Mouse (Mus musculus): ENCODE results near the gene Mettl26. TPM values are rescaled to one million over a fixed set of nuclear protein-coding genes. Genes with fewer than 3 reads are reported as not detected.

The Mettl26 gene
- polyA plus RNA-seq, 1 experiment from 2014 or later = 63.5 TPM

GRCm38 (mm10) chr17:25922120-25922519, 47.2 kb downstream of the Mettl26 start:
- no peaks in the 10 kb centered on the region for H3K9me3 ChIP-seq (replicated peaks; ENCODE audit: control insufficient read depth, low read length, poor library complexity, severe bottlenecking)
- H3K4me1 ChIP-seq (ENCODE audit: control insufficient read depth, insufficient read depth, low read length) = peaks cover 17% of the 10 kb centered on the region
- no peak overlapping the region for H3K9ac ChIP-seq (ENCODE audit: low read depth, low read length)
- no peak overlapping the region for H3K27ac ChIP-seq (ENCODE audit: low read length)
- ATAC-seq = no peak
- H3K4me2 ChIP-seq (ENCODE audit: low read length) = no peak overlapping the region
- no peaks in the 10 kb centered on the region; the same call in 1 of the 2 replicates for H3K36me3 ChIP-seq (ENCODE audit: control insufficient read depth, insufficient read depth, low read length)
- WGBS = 79% methylated on average over 5 of the region's 5 CpGs
- no peak overlapping the region for H3K4me3 ChIP-seq (ENCODE audit: low read depth, low read length)
- H3K27me3 ChIP-seq (ENCODE audit: control insufficient read depth, insufficient read depth, low read depth, low read length) = no peaks in the 10 kb centered on the region

- Histone ChIP-seq H3K4me3 (ENCODE audit: low read depth, low read length) (no peak overlapping the region), H3K27me3 (ENCODE audit: control insufficient read depth, insufficient read depth, low read depth, low read length) (no peaks in the 10 kb centered on the region), H3K9ac (ENCODE audit: low read depth, low read length) (no peak overlapping the region), H3K36me3 (ENCODE audit: control insufficient read depth, insufficient read depth, low read length) (peaks cover 5% of the 10 kb centered on the region), H3K4me1 (ENCODE audit: control insufficient read depth, insufficient read depth, low read length) (no peaks in the 10 kb centered on the region), H3K4me2 (ENCODE audit: low read length) (no peak overlapping the region), H3K27ac (ENCODE audit: low read length) (no peak overlapping the region), H3K9me3 (replicated peaks; ENCODE audit: control insufficient read depth, low read length, poor library complexity, severe bottlenecking) (no peaks in the 10 kb centered on the region)
- no peak for ATAC-seq
- WGBS = 76% methylated on average over 2 of the region's 2 CpGs
Measured at GRCm38 (mm10) chr17:25925348-25925747, 50.5 kb downstream of the Mettl26 start.

Small RNA genes lying within 50 kb of the gene (microRNA-seq; reads per million reads assigned to microRNA genes)
- gene Mir3082 = not detected

Other genes with a start within 250 kb of the Mettl26 start
- 3.2 and 7.3 TPM in 2 replicates for gene Gng13, start 157.9 kb upstream of the Mettl26 start, polyA plus RNA-seq (2015; fragmentation: Nextera tagmentation; extraction: Ambion mirVana)
- gene Chtf18, start 147.7 kb upstream of the Mettl26 start, polyA plus RNA-seq (2015; fragmentation: Nextera tagmentation; extraction: Ambion mirVana) = 4.7 and 5.4 TPM in 2 replicates
- gene Rpusd1, start 147.4 kb upstream of the Mettl26 start, polyA plus RNA-seq (2015; fragmentation: Nextera tagmentation; extraction: Ambion mirVana) = 26.6 and 26.8 TPM in 2 replicates
- gene Mslnl, start 139.0 kb upstream of the Mettl26 start, polyA plus RNA-seq (2015; fragmentation: Nextera tagmentation; extraction: Ambion mirVana) = not detected in 2 replicates
- 0.15 and 0.85 TPM in 2 replicates for gene Msln, start 120.7 kb upstream of the Mettl26 start, polyA plus RNA-seq (2015; fragmentation: Nextera tagmentation; extraction: Ambion mirVana)
- gene Narfl, start 101.3 kb upstream of the Mettl26 start, polyA plus RNA-seq (2015; fragmentation: Nextera tagmentation; extraction: Ambion mirVana) = 29.0 and 30.2 TPM in 2 replicates
- 147 and 165 TPM in 2 replicates for gene Haghl, start 89.4 kb upstream of the Mettl26 start, polyA plus RNA-seq (2015; fragmentation: Nextera tagmentation; extraction: Ambion mirVana)
- 0.34 and 0.39 TPM in 2 replicates for gene Ccdc78, start 88.5 kb upstream of the Mettl26 start, polyA plus RNA-seq (2015; fragmentation: Nextera tagmentation; extraction: Ambion mirVana)
- 91.8 and 96.9 TPM in 2 replicates for gene Fam173a, start 82.2 kb upstream of the Mettl26 start, polyA plus RNA-seq (2015; fragmentation: Nextera tagmentation; extraction: Ambion mirVana)
- 1.3 TPM in 1 of 2 replicates, not detected in the other for gene AC134908.4, start 79.4 kb upstream of the Mettl26 start, polyA plus RNA-seq (2015; fragmentation: Nextera tagmentation; extraction: Ambion mirVana)
- gene Metrn, start 77.9 kb upstream of the Mettl26 start, polyA plus RNA-seq (2015; fragmentation: Nextera tagmentation; extraction: Ambion mirVana) = 33.1 and 37.1 TPM in 2 replicates
- 45.6 and 52.4 TPM in 2 replicates for gene Fbxl16, start 66.0 kb upstream of the Mettl26 start, polyA plus RNA-seq (2015; fragmentation: Nextera tagmentation; extraction: Ambion mirVana)
- gene Wdr24, start 51.4 kb upstream of the Mettl26 start, polyA plus RNA-seq (2015; fragmentation: Nextera tagmentation; extraction: Ambion mirVana) = 32.7 and 33.5 TPM in 2 replicates
- 52.0 and 60.4 TPM in 2 replicates for gene Jmjd8, start 46.2 kb upstream of the Mettl26 start, polyA plus RNA-seq (2015; fragmentation: Nextera tagmentation; extraction: Ambion mirVana)
- gene Stub1, start 41.7 kb upstream of the Mettl26 start, polyA plus RNA-seq (2015; fragmentation: Nextera tagmentation; extraction: Ambion mirVana) = 358 and 382 TPM in 2 replicates
- 59.3 and 66.1 TPM in 2 replicates for gene Rhbdl1, start 37.8 kb upstream of the Mettl26 start, polyA plus RNA-seq (2015; fragmentation: Nextera tagmentation; extraction: Ambion mirVana)
- 11.8 and 14.5 TPM in 2 replicates for gene Gm20683, start 33.3 kb upstream of the Mettl26 start, polyA plus RNA-seq (2015; fragmentation: Nextera tagmentation; extraction: Ambion mirVana)
- gene Rhot2, start 30.2 kb upstream of the Mettl26 start, polyA plus RNA-seq (2015; fragmentation: Nextera tagmentation; extraction: Ambion mirVana) = 15.2 and 16.7 TPM in 2 replicates
- 18.5 and 21.6 TPM in 2 replicates for gene Wdr90, start 13.6 kb upstream of the Mettl26 start, polyA plus RNA-seq (2015; fragmentation: Nextera tagmentation; extraction: Ambion mirVana)
- 18.0 and 25.3 TPM in 2 replicates for gene Mcrip2, start 6.3 kb upstream of the Mettl26 start, polyA plus RNA-seq (2015; fragmentation: Nextera tagmentation; extraction: Ambion mirVana)
- 0.45 and 0.52 TPM in 2 replicates for gene Wfikkn1, start 5.8 kb downstream of the Mettl26 start, polyA plus RNA-seq (2015; fragmentation: Nextera tagmentation; extraction: Ambion mirVana)
- gene Rab40c, start 44.7 kb downstream of the Mettl26 start, polyA plus RNA-seq (2015; fragmentation: Nextera tagmentation; extraction: Ambion mirVana) = 50.9 and 52.2 TPM in 2 replicates
- 71.3 and 85.3 TPM in 2 replicates for gene Pigq, start 69.9 kb downstream of the Mettl26 start, polyA plus RNA-seq (2015; fragmentation: Nextera tagmentation; extraction: Ambion mirVana)
- gene Nhlrc4, start 69.9 kb downstream of the Mettl26 start, polyA plus RNA-seq (2015; fragmentation: Nextera tagmentation; extraction: Ambion mirVana) = 0.16 and 0.78 TPM in 2 replicates
- 2.8 and 3.1 TPM in 2 replicates for gene A930017K11Rik, start 77.5 kb downstream of the Mettl26 start, polyA plus RNA-seq (2015; fragmentation: Nextera tagmentation; extraction: Ambion mirVana)
- 20.6 and 20.8 TPM in 2 replicates for gene Capn15, start 110.7 kb downstream of the Mettl26 start, polyA plus RNA-seq (2015; fragmentation: Nextera tagmentation; extraction: Ambion mirVana)
- gene Rab11fip3, start 194.5 kb downstream of the Mettl26 start, polyA plus RNA-seq (2015; fragmentation: Nextera tagmentation; extraction: Ambion mirVana) = 25.8 and 30.1 TPM in 2 replicates
- 38.2 and 41.3 TPM in 2 replicates for gene Decr2, start 215.3 kb downstream of the Mettl26 start, polyA plus RNA-seq (2015; fragmentation: Nextera tagmentation; extraction: Ambion mirVana)
- gene Nme4, start 220.5 kb downstream of the Mettl26 start, polyA plus RNA-seq (2015; fragmentation: Nextera tagmentation; extraction: Ambion mirVana) = 16.8 and 18.3 TPM in 2 replicates
- 3.8 and 3.9 TPM in 2 replicates for gene Tmem8, start 238.2 kb downstream of the Mettl26 start, polyA plus RNA-seq (2015; fragmentation: Nextera tagmentation; extraction: Ambion mirVana)
- gene Mrpl28, start 248.4 kb downstream of the Mettl26 start, polyA plus RNA-seq (2015; fragmentation: Nextera tagmentation; extraction: Ambion mirVana) = 161 and 172 TPM in 2 replicates

Measured in midbrain, embryonic 16.5 days (tissue).